Mouse (Mus musculus) G1E-ER4 (cell line): Measurements from ENCODE around the gene Rgcc. TPM values are rescaled to one million over a fixed set of nuclear protein-coding genes. Genes with fewer than 3 reads are reported as not detected.
A peak's percentile ranks its signal among the peaks of the same experiment; 100 is the strongest.

Experiments used
- GATA1 ChIP-seq: IDR thresholded peaks from one replicate; pipeline ENCODE4 v1.8.0; 2012; ENCODE audit warnings: low read length, inconsistent platforms
- polyA plus RNA-seq: library from polyadenylated mRNA; stranded (reverse); fragments of >175 nt; gene quantifications from 2 replicates; pipeline ENCODE4 v1.2.3, GENCODE M21; 2012

Rgcc gene
- polyA plus RNA-seq, 1 experiment, result not detected

GRCm38 (mm10) chr14:79308364-79308763 is 6.9 kb upstream of the Rgcc start:
- no peak for TF ChIP-seq GATA1

- no peak for TF ChIP-seq GATA1
These were observed 6.5 kb upstream of the Rgcc start for GRCm38 (mm10) chr14:79307908-79308307.

- TF ChIP-seq GATA1, result no peak
These were observed 5.7 kb upstream of the Rgcc start for GRCm38 (mm10) chr14:79307138-79307537.

GRCm38 (mm10) chr14:79304873-79305464 is 3.5 kb upstream of the Rgcc start:
- TF ChIP-seq GATA1, result no peak

GRCm38 (mm10) chr14:79303150-79303549 is 1.7 kb upstream of the Rgcc start:
- TF ChIP-seq GATA1, result no peak

GRCm38 (mm10) chr14:79300641-79301350 is 649 bp downstream of the Rgcc start:
- TF ChIP-seq GATA1, result no peak

- TF ChIP-seq GATA1, result no peak
These were observed 1.6 kb downstream of the Rgcc start for GRCm38 (mm10) chr14:79299796-79300195.

GRCm38 (mm10) chr14:79299230-79299629 is 2.2 kb downstream of the Rgcc start:
- no peak for TF ChIP-seq GATA1

- TF ChIP-seq GATA1, result peak; percentile 54
These were observed 3.0 kb downstream of the Rgcc start for GRCm38 (mm10) chr14:79298314-79298992.

- TF ChIP-seq GATA1, result no peak
These were observed 4.6 kb downstream of the Rgcc start for GRCm38 (mm10) chr14:79296836-79297235.

GRCm38 (mm10) chr14:79296201-79296600 is 5.2 kb downstream of the Rgcc start:
- TF ChIP-seq GATA1, result no peak

GRCm38 (mm10) chr14:79295579-79295978 is 5.9 kb downstream of the Rgcc start:
- no peak for TF ChIP-seq GATA1

- TF ChIP-seq GATA1, result no peak
These were observed 6.5 kb downstream of the Rgcc start for GRCm38 (mm10) chr14:79294950-79295349.

GRCm38 (mm10) chr14:79294051-79294814 is 7.2 kb downstream of the Rgcc start:
- TF ChIP-seq GATA1, result no peak

GRCm38 (mm10) chr14:79293119-79293780 is 8.2 kb downstream of the Rgcc start:
- TF ChIP-seq GATA1, result no peak
